Mouse (Mus musculus): ENCODE results near the gene Fam187b. TPM values are rescaled to one million over a fixed set of nuclear protein-coding genes. Genes with fewer than 3 reads are reported as not detected.
A peak's percentile ranks its signal among the peaks of the same experiment; 100 is the strongest.

The Fam187b gene
- polyA plus RNA-seq, 1 experiment from 2014 or later: 9.5 TPM

DNA sequence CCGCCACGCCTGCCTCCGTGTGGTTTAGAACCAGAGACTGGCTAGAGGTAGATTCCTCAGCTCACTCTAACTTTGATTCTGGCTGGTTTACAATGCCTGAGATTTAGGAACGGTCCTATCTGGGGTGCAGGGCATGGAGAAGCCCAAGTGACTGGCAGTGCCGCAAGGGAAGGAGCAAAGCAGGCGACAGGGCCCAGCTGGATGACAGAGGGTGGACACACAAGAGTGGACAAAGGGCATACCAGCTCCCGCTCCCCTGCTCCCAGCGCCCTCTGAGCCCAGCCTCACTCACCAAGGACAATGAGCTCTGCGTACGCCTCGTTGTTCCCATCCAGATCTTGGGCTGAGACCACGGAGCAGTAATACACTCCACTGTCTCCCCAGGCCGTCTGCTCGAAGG is 7.9 kb upstream of the Fam187b start:
- DNase-seq (ENCODE audit: low spot score) (no peak), ATAC-seq (no peak)
- H3K9me3 ChIP-seq (ENCODE audit: low read length): no peaks in the 10 kb centered on the region
- no peak overlapping the region for H3K4me3 ChIP-seq (ENCODE audit: low read depth, low read length)
- H3K27me3 ChIP-seq (replicated peaks; ENCODE audit: insufficient read depth, low read length): no peaks in the 10 kb centered on the region
- H3K36me3 ChIP-seq (ENCODE audit: insufficient read depth, low read length): no peaks in the 10 kb centered on the region
- H3K9ac ChIP-seq (replicated peaks; ENCODE audit: low read depth): no peak overlapping the region
- no peaks in the 10 kb centered on the region for H3K4me1 ChIP-seq (ENCODE audit: insufficient read depth, low read depth, low read length)
- no peak overlapping the region for H3K27ac ChIP-seq (ENCODE audit: low read length)
- TF ChIP-seq CTCF (IDR thresholded peaks at IDR 0.05): no peak
- TF ChIP-seq EP300 (IDR thresholded peaks at IDR 0.05): no peak
- no peak overlapping the region for H3K4me2 ChIP-seq (replicated peaks; ENCODE audit: low read depth, low read length)
- WGBS: 92% methylated on average over 14 of the region's 14 CpGs

DNA sequence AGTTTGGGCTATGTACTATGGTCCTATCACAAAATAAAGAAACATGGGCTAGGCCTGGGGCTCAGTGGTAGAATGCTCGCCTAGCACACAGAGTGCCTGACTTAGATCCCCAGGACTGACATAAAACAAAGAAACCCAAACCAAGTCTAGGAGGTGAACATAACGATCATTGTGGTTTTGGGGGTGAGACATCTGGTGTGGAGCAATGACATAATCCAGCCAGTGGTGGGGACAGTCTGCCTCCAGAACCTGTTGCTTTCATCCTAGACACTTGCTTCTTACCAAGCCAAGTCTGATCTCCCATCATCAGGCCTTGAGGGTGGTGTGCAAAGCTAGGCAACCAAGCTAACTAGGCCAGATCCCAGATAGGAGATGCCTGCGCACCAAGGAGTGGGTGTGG is 6.9 kb upstream of the Fam187b start:
- H3K36me3 ChIP-seq (ENCODE audit: insufficient read depth, low read length): no peaks in the 10 kb centered on the region
- DNase-seq (ENCODE audit: low spot score): no peak
- H3K4me2 ChIP-seq (replicated peaks; ENCODE audit: low read depth, low read length): no peak overlapping the region
- no peak overlapping the region for H3K9ac ChIP-seq (replicated peaks; ENCODE audit: low read depth)
- no peak overlapping the region for H3K27ac ChIP-seq (ENCODE audit: low read length)
- H3K4me3 ChIP-seq (ENCODE audit: low read depth, low read length): no peak overlapping the region
- WGBS: 83% methylated on average over 3 of the region's 3 CpGs
- no peaks in the 10 kb centered on the region for H3K27me3 ChIP-seq (replicated peaks; ENCODE audit: insufficient read depth, low read length)
- TF ChIP-seq EP300 (IDR thresholded peaks at IDR 0.05): no peak
- TF ChIP-seq CTCF (IDR thresholded peaks at IDR 0.05): no peak
- no peaks in the 10 kb centered on the region for H3K4me1 ChIP-seq (ENCODE audit: insufficient read depth, low read depth, low read length)
- H3K9me3 ChIP-seq (ENCODE audit: low read length): no peaks in the 10 kb centered on the region
- ATAC-seq: no peak

DNA sequence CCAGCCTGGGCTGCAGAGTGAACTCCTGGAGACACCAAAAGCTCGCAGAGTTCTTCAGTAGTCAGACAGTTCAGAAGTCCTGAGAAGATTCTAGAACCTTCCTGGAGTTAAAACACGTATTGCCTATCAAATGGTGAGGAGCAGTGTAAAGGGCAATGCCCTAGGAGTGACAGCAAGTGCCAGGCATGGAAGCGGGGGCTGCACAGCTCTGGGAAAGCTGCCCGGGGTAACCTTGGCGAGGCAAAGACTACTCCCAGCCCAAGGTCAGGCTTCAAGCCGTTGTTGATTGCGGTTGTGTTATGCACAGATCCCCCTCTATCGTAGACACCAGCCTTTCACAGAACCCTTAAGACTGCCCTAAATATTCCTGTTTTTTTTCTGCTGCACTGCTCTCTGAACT is 5.0 kb upstream of the Fam187b start:
- TF ChIP-seq EP300 (IDR thresholded peaks at IDR 0.05): no peak
- TF ChIP-seq CTCF (IDR thresholded peaks at IDR 0.05): no peak
- no peak overlapping the region; the same call in 1 of the 2 replicates for H3K9ac ChIP-seq (replicated peaks; ENCODE audit: low read depth)
- H3K4me3 ChIP-seq (ENCODE audit: low read depth, low read length): no peak overlapping the region
- H3K27me3 ChIP-seq (replicated peaks; ENCODE audit: insufficient read depth, low read length): no peaks in the 10 kb centered on the region
- H3K27ac ChIP-seq (ENCODE audit: low read length): no peak overlapping the region
- DNase-seq (ENCODE audit: low spot score) (no peak), ATAC-seq (no peak)
- WGBS: 87% methylated on average over 8 of the region's 8 CpGs
- H3K9me3 ChIP-seq (ENCODE audit: low read length): no peaks in the 10 kb centered on the region
- H3K4me2 ChIP-seq (replicated peaks; ENCODE audit: low read depth, low read length): no peak overlapping the region
- peaks cover 5% of the 10 kb centered on the region; the same call in 1 of the 2 replicates for H3K4me1 ChIP-seq (ENCODE audit: insufficient read depth, low read depth, low read length)
- H3K36me3 ChIP-seq (ENCODE audit: insufficient read depth, low read length): no peaks in the 10 kb centered on the region

DNA sequence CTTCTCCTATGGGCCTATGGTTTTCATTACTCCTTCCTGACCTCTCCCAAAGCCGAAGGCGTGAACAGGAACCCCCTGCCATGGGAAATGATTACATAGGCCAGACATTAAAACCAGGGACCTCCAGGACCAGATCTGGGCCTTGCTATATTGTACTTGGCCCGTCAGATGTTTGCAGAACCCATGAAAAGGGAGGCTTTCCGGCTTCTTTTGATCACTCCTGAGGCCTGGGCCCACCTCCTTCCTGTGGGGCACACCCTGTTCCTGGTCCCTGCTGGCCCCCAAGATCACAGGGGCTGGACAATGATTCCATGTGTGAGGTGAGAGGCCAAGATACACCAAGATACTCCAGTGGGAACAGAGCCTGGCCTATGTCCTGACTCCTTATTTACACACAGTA is 4.4 kb upstream of the Fam187b start:
- ATAC-seq (no peak), DNase-seq (ENCODE audit: low spot score) (no peak)
- Histone ChIP-seq H3K9me3 (ENCODE audit: low read length) (no peaks in the 10 kb centered on the region), H3K4me3 (ENCODE audit: low read depth, low read length) (no peak overlapping the region), H3K36me3 (ENCODE audit: insufficient read depth, low read length) (no peaks in the 10 kb centered on the region), H3K27me3 (replicated peaks; ENCODE audit: insufficient read depth, low read length) (no peaks in the 10 kb centered on the region), H3K27ac (ENCODE audit: low read length) (no peak overlapping the region), H3K9ac (replicated peaks; ENCODE audit: low read depth) (no peak overlapping the region), H3K4me2 (replicated peaks; ENCODE audit: low read depth, low read length) (no peak overlapping the region), H3K4me1 (ENCODE audit: insufficient read depth, low read depth, low read length) (peaks cover 5% of the 10 kb centered on the region; the same call in 1 of the 2 replicates)
- 68% methylated on average over 4 of the region's 4 CpGs for WGBS
- TF ChIP-seq CTCF (IDR thresholded peaks at IDR 0.05) (no peak), EP300 (IDR thresholded peaks at IDR 0.05) (no peak)

DNA sequence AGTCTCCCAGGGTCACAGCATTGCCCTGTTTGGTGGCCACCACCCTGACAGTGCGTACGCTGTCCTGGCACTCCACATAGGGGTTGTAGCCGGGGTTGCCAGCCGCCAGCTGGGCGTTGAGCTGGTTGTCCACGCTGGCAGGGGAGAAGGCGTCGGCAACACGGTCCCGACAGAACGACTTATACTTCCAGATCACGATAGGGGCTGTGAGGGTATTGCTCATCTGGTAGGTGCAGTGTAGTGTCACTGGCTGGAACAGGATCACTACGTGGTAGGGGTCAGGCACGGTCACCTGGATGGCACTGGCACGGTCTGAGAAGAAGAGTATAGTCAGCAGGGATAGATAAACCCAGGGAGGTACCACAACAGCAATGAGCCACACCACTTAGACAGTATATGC is 1.7 kb upstream of the Fam187b start:
- peaks cover 5% of the 10 kb centered on the region; the same call in 1 of the 2 replicates for H3K4me1 ChIP-seq (ENCODE audit: insufficient read depth, low read depth, low read length)
- H3K9me3 ChIP-seq (ENCODE audit: low read length): no peaks in the 10 kb centered on the region
- H3K36me3 ChIP-seq (ENCODE audit: insufficient read depth, low read length): no peaks in the 10 kb centered on the region
- no peak overlapping the region for H3K4me3 ChIP-seq (ENCODE audit: low read depth, low read length)
- ATAC-seq (no peak), DNase-seq (ENCODE audit: low spot score) (no peak)
- no peak overlapping the region for H3K9ac ChIP-seq (replicated peaks; ENCODE audit: low read depth)
- H3K27me3 ChIP-seq (replicated peaks; ENCODE audit: insufficient read depth, low read length): no peaks in the 10 kb centered on the region
- H3K4me2 ChIP-seq (replicated peaks; ENCODE audit: low read depth, low read length): no peak overlapping the region; the same call in 1 of the 2 replicates
- WGBS: 71% methylated on average over 15 of the region's 15 CpGs
- no peak overlapping the region for H3K27ac ChIP-seq (ENCODE audit: low read length)
- no peak for TF ChIP-seq EP300 (IDR thresholded peaks at IDR 0.05)
- TF ChIP-seq CTCF (IDR thresholded peaks at IDR 0.05): no peak

DNA sequence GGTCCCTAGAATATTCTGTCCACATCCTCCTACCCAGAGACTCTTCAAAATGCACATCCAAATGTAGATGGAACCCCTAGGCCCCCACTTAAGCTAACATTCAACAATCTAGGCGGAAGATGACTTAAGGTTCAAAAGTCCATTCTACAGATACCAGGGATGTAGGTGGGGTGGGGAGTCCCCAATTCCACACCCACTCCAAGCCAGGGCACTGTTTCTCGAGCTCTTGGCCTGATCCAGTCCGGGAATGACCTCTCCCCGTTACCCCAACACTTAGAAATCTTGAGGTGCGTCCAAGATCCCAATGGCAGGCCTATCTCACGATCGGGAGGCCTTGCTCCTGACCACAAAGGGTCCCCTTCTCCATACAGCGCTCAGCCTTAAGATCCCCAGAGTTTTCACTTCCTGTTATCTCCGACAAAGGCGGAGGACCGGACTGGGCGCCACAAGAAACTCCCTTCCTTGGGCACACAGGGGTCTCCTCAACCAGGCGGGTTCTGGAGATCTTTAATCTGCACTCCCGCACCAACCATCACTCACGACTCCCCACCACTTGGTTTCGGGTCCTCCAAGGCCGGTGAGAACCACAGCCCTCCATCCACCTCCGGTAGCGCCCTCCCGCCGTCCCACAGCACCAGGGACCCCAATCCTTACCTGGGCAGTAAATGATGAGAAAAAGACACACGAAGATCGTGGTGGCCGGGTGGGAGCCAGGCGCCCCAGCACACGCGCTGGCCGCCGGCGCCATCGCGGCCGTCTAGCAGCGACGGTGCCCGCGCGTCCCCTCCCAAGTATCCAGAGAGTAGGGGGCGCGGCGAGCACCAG is 952 bp upstream of the Fam187b start:
- Histone ChIP-seq H3K9me3 (ENCODE audit: low read length) (no peaks in the 10 kb centered on the region), H3K4me1 (ENCODE audit: insufficient read depth, low read depth, low read length) (peaks cover 5% of the 10 kb centered on the region; the same call in 1 of the 2 replicates), H3K36me3 (ENCODE audit: insufficient read depth, low read length) (no peaks in the 10 kb centered on the region), H3K4me2 (replicated peaks; ENCODE audit: low read depth, low read length) (peak overlapping the region; percentile 65), H3K27me3 (replicated peaks; ENCODE audit: insufficient read depth, low read length) (no peaks in the 10 kb centered on the region), H3K4me3 (ENCODE audit: low read depth, low read length) (peak overlapping the region; percentile 49), H3K27ac (ENCODE audit: low read length) (peak overlapping the region; percentile 94), H3K9ac (replicated peaks; ENCODE audit: low read depth) (peak overlapping the region; percentile 46; the same call in 1 of the 2 replicates)
- DNase-seq (ENCODE audit: low spot score): no peak
- WGBS: 5% methylated on average over 40 of the region's 41 CpGs
- peak; percentile 22 for ATAC-seq
- TF ChIP-seq EP300 (IDR thresholded peaks at IDR 0.05) (no peak), CTCF (IDR thresholded peaks at IDR 0.05) (no peak)

Data from lung, postnatal 0 days (tissue).